Mouse (Mus musculus) mouse embryonic stem cell (cell line): ENCODE results near the gene Hydin.

Experiments used
- in situ Hi-C, 2 experiments: fragments of 300-500 bp; cut with MboI; formaldehyde crosslinking; loops; 1 replicate in 1 of 2; 3 replicates in 1 of 2; pipeline ENCODE4 v1.14.3; 2019 to 2020; ENCODE audit warnings: low sequenced_read_pairs in 2 of 2, low pct_unique_long_range_greater_than_20kb in 1 of 2, mixed read lengths in 1 of 2; ENCODE audit not compliant: unreplicated experiment in 1 of 2

Hydin gene

GRCm38 (mm10) chr8:110645340-110645739 lies 378.6 kb downstream of the Hydin start:
- in situ Hi-C loops = no loop called here

DNA sequence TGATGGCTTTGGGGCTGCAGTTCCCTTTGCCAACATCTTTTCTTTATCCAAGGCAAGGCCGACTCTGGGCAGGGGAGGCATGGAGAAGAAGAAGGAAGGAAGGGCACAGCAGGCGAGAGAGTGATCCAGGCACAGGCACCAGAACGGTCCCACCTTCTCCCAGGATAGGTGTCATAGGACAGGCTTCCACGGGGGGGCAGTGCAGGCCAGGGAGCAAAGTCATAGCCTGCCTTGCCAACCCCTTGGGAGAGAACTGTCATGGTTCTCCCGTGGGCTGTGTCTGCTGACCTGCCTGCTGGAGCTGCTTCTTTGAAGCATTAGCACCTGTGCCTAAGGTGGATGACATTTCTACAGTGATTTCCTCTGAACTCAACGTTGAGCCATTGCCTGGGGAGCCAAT lies 379.3 kb downstream of the Hydin start:
- in situ Hi-C loops = no loop called here

- in situ Hi-C loops = no loop called here
Measured at GRCm38 (mm10) chr8:110648577-110648976, 381.8 kb downstream of the Hydin start.

DNA sequence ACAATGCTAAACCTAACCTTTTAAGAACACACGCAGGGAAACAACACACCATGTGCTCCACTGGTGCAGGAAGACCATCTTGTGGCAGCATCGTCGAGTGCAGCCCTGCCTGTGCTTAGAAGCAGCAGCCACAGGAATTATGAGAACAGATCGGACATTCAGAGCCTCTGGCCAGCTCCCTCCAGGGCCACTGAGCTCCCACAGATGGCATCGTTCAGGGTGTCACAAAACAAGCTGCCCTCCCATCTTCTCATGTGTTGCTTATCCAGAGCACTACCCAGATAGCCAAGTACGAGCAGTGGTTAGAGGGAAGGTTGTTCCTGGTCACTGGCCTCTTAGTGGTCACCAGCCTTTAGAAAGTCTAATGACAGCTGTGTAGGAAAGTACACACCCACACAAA lies 382.5 kb downstream of the Hydin start:
- in situ Hi-C loops = no loop called here

- in situ Hi-C loops = no loop called here
Measured at GRCm38 (mm10) chr8:110650838-110651237, 384.1 kb downstream of the Hydin start.

DNA sequence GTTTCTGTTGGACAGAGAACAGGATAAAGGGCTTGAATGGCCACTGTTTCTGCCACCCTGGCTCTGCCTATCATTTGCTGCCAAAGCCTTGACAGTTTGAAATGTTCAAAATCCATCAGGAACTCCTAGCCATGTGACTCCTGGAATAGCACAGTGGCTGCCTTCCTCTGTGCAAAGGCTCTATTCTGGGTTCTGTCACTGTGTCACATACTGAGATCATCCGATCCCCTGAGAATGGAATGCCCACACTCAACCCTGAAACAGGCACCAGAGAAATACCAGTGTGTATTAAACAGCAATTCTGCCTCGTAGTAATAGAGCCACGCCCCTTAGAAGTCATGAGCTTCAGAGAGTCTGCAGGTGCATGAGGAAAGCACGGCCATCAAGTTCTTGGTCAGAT lies 385.1 kb downstream of the Hydin start:
- in situ Hi-C loops = no loop called here

GRCm38 (mm10) chr8:110654075-110655060 lies 387.6 kb downstream of the Hydin start:
- in situ Hi-C loops = no loop called here

- in situ Hi-C loops = no loop called here
Measured at GRCm38 (mm10) chr8:110655827-110656226, 389.1 kb downstream of the Hydin start.

DNA sequence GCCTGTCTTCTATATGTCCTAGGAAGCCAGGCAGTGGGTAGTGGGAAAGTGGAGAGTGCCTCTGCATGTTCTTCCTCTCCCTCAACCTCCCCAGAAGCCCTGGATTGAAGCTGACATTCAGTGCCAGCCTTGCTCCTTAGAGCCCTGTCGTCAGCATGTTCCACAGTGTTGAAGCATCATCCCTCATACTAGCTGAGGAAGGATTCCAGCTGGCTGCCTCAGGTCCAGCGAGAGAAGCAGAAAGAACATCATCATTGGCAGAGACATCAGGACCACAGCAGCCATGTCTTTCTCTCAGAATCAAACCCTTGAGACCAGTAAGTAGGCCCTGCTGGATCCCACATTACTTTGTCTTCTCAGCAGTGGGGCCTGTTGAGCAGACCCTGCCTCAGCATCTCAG lies 390.9 kb downstream of the Hydin start:
- in situ Hi-C loops = no loop called here
